Mouse (Mus musculus) erythroblast, adult 5-6 weeks (primary cell): ENCODE results near the gene Nrbp1. TPM values are rescaled to one million over a fixed set of nuclear protein-coding genes. Genes with fewer than 3 reads are reported as not detected.

Experiments used
- ATAC-seq: replicated peaks from 2 replicates; pipeline ENCODE4 v1.8.0; 2016; ENCODE audit warnings: moderate number of reproducible peaks, mild to moderate bottlenecking, moderate TSS enrichment, inconsistent platforms; ENCODE audit not compliant: poor library complexity, low FRiP score, severe bottlenecking
- total RNA-seq, 2 experiments: library from RNA; stranded (forward) in 1 of 2; stranded (reverse) in 1 of 2; fragments of 150-400 nt in 1 of 2; fragments of 200-764, 138-1000 nt in 1 of 2; gene quantifications; 2 replicates each; pipeline versions ENCODE4 v1.2.3 to v1.2.4; 2015 to 2017; ENCODE audit warnings: low replicate concordance in 2 of 2

The Nrbp1 gene
- total RNA-seq, 2 experiments from 2014 or later = 28.1 to 31.5 TPM

DNA sequence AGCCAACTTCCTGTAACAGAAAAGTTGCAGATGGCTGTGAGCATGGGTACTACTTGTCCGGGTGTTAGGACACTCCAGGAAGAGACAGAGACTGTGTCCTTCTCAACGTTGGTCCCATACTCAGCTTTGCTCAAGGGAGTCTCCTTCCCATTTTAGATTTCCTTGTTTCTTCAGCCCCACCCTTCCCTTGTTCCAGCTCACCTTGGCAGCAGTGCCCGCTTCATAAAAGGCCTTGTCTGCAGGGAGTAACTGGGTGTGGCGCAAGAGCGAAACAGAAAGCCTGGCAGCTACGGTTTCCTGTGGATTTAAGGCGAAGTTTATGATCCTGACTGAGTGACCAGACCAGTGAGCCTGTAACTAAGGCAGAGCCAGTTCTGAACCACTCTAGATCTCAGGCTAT is 13.8 kb downstream of the Nrbp1 start:
- no peak for ATAC-seq

DNA sequence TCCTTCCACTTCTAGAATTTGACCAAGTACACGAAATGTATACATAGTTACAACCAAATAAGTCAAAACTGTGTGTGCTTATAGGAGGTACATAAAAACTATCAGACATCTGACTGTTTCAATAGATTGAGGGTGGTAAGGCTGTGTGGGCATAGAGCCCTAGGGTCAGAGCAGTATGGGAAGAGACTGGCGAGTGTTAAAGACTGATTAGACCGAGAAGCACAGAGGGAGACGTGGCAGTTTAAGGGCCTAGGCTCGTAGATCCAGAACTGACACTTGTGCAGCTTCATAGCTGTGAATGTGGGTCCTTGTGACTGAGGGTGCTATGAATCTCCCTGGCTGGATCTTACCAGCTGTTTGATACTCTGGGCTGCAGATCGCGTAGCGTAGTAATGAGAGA is 14.2 kb downstream of the Nrbp1 start:
- ATAC-seq = no peak

- ATAC-seq = no peak
Observed at GRCm38 (mm10) chr5:31255381-31255780, 14.7 kb downstream of the Nrbp1 start.

DNA sequence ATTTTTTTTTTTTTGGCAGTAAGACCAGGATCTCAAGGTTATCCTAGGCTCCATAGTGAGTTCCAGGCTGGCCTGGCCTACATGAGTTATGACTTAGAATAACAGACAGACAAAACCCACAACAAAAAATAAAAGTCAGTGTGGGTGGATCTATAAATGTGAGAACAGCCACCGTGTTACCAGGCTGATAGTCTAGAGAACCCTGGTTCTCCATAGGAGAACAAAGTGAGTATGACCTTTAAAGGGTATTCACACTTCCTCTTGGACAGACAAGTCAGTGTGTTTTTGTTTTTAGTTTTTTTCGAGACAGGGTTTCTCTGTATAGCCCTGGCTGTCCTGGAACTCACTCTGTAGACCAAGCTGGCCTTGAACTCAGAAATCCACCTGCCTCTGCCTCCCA is 15.3 kb downstream of the Nrbp1 start:
- ATAC-seq = no peak

GRCm38 (mm10) chr5:31257616-31258015 is 17.0 kb downstream of the Nrbp1 start:
- ATAC-seq = no peak

GRCm38 (mm10) chr5:31266101-31266500 is 25.4 kb downstream of the Nrbp1 start:
- no peak for ATAC-seq

GRCm38 (mm10) chr5:31267686-31268085 is 27.0 kb downstream of the Nrbp1 start:
- no peak for ATAC-seq

GRCm38 (mm10) chr5:31273018-31273417 is 32.4 kb downstream of the Nrbp1 start:
- no peak for ATAC-seq

- ATAC-seq = no peak
Observed at GRCm38 (mm10) chr5:31279245-31279988, 38.8 kb downstream of the Nrbp1 start.

- ATAC-seq = no peak
Observed at GRCm38 (mm10) chr5:31288225-31288624, 47.6 kb downstream of the Nrbp1 start.

DNA sequence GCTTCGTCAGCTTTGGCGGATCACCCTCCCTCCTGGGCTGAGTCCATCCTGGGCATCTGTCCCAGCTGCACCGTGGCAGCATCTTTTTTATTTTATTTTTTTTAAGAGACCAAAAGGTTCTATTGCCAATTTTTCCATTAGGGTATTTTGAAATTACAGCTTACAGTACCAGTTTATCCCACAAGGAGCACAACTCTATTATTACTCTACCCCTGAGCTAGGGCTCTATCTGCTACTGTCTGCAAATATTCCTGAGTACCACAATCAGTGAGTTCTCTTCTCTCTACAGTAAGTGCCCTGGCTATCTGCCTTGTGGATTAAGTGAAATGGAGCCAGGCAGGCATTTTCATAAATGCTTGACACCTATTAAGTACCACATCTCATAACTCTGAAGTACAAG is 48.0 kb downstream of the Nrbp1 start:
- no peak for ATAC-seq

GRCm38 (mm10) chr5:31289626-31290230 is 49.1 kb downstream of the Nrbp1 start:
- ATAC-seq = no peak

DNA sequence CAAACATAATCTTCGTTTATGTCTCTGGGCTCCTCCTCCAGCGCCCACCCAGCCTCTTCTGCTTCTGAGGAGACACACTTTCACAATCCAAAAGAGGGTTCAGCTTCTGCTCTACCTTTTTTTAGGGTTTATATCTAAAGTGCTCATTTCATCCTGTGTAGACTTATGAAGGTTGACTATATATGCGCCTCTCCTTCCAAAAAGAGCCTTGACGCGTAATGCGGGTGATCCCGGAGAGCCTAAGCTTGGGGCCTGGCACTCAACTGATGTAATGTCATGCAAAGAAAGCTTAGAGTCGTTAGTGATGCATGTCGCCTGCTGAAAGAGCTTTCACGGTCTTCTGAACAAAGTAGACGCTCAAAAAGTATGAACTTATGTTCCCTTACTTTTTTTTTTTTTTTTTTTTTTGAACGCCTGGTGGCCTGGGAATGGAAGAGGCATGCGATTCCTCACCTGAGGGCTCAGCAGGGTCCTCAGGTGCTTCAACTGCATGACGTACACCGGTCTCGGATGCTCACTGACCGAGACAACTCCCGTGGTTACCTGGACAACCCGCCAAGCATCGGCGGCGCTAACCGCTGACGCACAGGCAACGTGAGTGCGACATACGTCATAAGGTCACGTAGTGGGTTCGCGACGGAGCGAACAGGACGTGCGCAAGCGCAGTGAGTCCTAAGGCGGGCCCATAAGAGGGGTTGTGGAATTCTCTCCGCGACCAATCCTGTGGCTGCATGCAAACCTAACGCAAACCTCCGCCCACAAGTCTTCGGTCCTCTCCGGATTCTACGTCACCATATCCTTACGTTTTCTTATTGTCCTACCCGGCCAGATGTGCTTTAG is 50.1 kb downstream of the Nrbp1 start, which contains the start of gene Ift172:
TSS of gene Ift172 (minus strand) at position 596 of the 840 bp plus-strand sequence.
- peak; percentile 98 for ATAC-seq

DNA sequence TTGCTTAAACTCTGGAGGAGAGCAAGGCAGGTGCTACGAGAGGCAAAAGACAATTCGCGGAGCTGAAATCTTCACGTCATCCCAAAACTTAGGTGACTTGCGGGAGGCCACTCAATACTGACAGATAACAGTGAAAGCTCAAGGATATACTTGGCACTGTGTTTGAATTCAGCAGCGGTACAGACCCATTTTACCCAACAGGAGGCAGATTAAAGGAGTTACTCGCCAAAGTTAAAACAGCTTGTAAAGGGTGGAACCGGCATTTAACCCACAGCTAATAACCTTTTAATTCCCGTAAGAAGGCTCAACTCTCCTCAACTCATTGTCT is 50.7 kb downstream of the Nrbp1 start:
- peak; percentile 50 for ATAC-seq

DNA sequence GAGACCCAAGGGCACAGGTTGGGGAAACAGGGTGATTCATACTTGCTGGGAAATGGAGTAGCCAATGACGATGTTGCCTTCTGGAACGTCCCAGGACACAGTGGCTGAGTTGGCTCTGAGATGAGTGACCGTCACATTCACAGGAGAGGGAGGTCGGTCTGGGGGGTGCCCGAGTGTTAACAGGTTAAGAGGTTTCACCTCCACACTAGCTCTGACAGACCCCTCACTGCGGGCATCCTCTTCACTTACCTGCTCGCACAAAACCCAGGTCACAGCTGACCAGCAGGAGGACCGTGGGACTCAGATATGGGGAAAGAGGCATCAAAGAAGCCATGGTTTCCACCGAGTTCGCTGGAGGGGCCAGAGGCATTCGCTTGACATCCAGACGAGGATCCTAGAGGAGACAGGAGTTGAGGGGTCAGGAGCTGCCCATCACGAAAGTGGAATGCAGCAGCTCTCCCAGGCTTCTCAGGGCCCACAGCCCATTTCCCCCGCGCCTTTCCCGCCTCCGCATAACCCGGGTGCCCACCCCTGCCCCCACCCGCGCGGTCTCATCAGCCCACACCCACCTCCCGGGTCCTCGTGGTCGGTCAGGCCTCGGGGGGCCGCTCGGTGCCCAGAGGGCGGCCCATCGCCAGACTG is 54.4 kb downstream of the Nrbp1 start:
- ATAC-seq = no peak

DNA sequence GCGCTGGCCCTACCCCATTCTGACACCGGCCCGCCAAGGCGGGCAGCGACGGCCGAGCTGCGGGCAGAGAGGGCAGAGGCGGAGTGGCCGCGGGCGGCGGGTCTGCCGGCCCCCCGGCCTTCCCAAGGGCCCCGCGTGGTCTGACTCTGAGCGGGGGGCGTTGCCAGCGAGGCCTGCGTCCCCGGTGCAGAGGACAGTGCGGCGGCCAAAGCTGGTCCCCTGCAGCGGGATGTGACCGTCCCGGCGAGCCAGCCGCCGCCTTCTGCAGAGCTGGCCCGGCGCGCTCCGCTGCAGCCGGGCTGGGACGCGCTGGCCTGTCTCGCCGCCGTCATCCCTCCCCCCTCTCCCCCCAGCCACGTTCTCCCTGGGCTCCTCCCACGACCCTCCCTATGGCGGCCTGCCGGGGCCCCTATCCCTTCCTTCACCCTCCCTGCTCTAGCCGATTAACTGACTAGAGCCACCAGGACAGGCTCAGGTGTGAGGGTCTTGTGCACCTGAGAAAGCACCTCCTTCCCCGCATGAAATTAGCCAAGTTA is 55.0 kb downstream of the Nrbp1 start, which contains the start of gene Fndc4:
TSS of gene Fndc4 (minus strand) at position 475 of the 536 bp plus-strand sequence.
- ATAC-seq = no peak

GRCm38 (mm10) chr5:31297047-31297757 is 56.5 kb downstream of the Nrbp1 start, which contains the start of gene Gckr:
Gene Gckr, plus strand, starts transcription at chr5:31297443.
- no peak for ATAC-seq

DNA sequence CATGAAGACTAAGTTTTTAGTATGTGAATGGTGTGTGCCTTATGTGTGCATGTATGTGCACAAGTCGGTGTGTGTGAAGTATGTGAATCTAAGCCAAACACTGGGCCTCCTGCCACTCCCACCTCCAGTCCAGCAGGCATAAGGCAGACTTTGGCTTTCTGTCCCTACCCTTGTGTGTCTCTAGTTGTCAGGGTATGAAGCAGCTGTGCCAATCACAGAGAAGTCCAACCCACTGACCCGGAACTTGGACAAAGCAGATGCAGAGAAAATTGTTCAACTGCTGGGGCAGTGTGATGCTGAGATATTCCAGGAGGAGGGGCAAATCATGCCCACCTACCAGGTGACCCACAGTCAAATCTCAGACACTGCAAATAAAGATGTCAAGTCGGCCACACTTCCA is 57.3 kb downstream of the Nrbp1 start:
- ATAC-seq = no peak

- no peak for ATAC-seq
Observed at GRCm38 (mm10) chr5:31298486-31298885, 57.8 kb downstream of the Nrbp1 start.
